Mouse (Mus musculus): ENCODE measurements at regions not wholly inside any gene's neighbourhood (a gene's known extent, or its start where the extent isn't known, plus 50 kb on each side); places are given as distances from the start of the nearest gene placed in this dataset.

DNA sequence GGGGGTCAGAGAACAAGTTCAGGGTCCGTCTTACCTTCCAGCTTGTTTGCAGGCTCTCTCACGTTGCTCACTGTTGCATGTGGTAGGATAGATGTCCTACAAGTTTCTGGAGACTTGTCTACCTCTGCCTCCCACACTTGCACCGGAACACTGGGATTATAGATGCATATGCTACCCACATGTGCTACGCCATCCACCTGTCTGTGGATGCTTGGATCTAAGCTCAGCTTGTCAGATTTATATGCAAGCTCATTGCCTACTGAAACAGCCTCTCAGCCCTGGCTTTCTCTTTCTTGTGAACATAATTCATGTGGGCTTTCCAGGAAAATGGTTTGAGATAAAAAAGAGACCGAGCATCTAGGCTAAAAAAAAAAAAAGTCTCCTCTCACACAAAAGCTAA is 353.0 kb downstream of the Nucb2 start:
- no peak for TF ChIP-seq CTCF (IDR thresholded peaks at IDR 0.05; ENCODE audit: low read depth, low read length)
- no peak for TF ChIP-seq TAL1 (conservative IDR thresholded peaks at IDR 0.05; ENCODE audit: low read depth, low read length)
- no peak for TF ChIP-seq GATA1 (IDR thresholded peaks at IDR 0.05; ENCODE audit: borderline replicate concordance, low read length)
- TF ChIP-seq GATA2 (IDR thresholded peaks at IDR 0.05; ENCODE audit: borderline replicate concordance, low read depth, low read length) = no peak
- no peak for TF ChIP-seq POLR2AphosphoS5 (IDR thresholded peaks at IDR 0.05; ENCODE audit: insufficient replicate concordance, low read depth, low read length)
